Mouse (Mus musculus) E14TG2a.4 (cell line): ENCODE measurements at regions not wholly inside any gene's neighbourhood (a gene's known extent, or its start where the extent isn't known, plus 50 kb on each side); places are given as distances from the start of the nearest gene placed in this dataset.

Experiments used
- CTCF ChIP-seq: conservative IDR thresholded peaks from 2 replicates; pipeline ENCODE4 v1.5.1; 2014; ENCODE audit warnings: low read length
- POU5F1 ChIP-seq: IDR thresholded peaks from 2 replicates; pipeline ENCODE4 v1.6.1; 2014; ENCODE audit warnings: low read length, borderline replicate concordance

- TF ChIP-seq CTCF (no peak), POU5F1 (no peak)
These were observed 75.9 kb upstream of the Fn1 start for GRCm38 (mm10) chr1:71728852-71729347.
